Mouse (Mus musculus): Measurements from ENCODE around the gene Cd4. TPM values are rescaled to one million over a fixed set of nuclear protein-coding genes. Genes with fewer than 3 reads are reported as not detected.

The Cd4 gene
- polyA plus RNA-seq, 1 experiment from 2014 or later: 0.14 TPM

GRCm38 (mm10) chr6:124916695-124917517, 28.9 kb upstream of the Cd4 start:
- peak overlapping the region; percentile 82 for H3K4me2 ChIP-seq (ENCODE audit: low read depth, low read length)
- 2% methylated on average over 65 of the region's 67 CpGs for WGBS (ENCODE audit: insufficient replicate concordance)
- peak overlapping the region; percentile 89 for H3K27ac ChIP-seq (ENCODE audit: low read length)
- no peaks in the 10 kb centered on the region for H3K36me3 ChIP-seq (ENCODE audit: control insufficient read depth, insufficient read depth)
- H3K9me3 ChIP-seq (replicated peaks; ENCODE audit: control insufficient read depth, low read length): no peaks in the 10 kb centered on the region
- peak overlapping the region; percentile 68 for H3K9ac ChIP-seq (ENCODE audit: low read depth, low read length)
- peak overlapping the region; percentile 69 for H3K4me3 ChIP-seq (ENCODE audit: low read depth, low read length)
- H3K27me3 ChIP-seq (ENCODE audit: control insufficient read depth, insufficient read depth, low read depth, low read length): peaks cover 67% of the 10 kb centered on the region
- H3K4me1 ChIP-seq (ENCODE audit: control insufficient read depth, low read depth, low read length): peaks cover 12% of the 10 kb centered on the region
- peak; percentile 68 for ATAC-seq (ENCODE audit: low read depth)

DNA sequence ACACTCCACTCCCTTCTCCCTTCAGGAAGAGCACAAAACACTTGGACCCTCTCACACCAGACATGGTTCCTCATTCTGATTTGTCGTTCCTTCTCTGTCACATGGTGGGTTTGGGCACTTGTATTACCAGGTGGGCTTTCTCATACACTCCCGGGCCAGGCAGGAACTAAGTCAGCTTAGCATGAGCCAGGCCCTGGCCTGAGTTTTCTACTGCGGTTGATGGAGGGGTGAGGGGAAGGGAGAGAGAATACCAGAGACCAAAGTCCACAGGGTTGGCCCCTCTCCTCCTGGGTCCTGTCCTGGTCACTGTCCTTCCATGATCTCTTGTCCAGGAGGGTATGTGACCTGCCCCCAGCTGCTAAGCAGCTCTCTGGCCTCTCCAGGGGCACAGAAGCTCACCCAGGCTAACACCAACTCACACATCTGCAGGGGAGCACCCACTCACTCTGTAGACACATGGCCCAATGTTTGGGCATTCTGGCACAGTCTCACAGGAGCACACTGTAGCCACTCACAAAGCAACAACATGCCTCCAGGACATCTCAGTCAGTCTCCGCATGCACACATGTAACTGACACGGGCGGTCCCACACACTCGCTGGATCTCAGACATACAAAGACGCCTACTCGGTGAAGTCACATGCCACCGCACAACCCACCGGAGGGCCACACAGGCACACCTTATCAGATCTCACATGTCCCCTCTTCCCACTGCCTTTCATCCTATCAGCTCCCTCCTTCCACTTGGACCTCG, 28.1 kb upstream of the Cd4 start:
- peaks cover 12% of the 10 kb centered on the region for H3K4me1 ChIP-seq (ENCODE audit: control insufficient read depth, low read depth, low read length)
- H3K4me3 ChIP-seq (ENCODE audit: low read depth, low read length): peak overlapping the region; percentile 69
- H3K9ac ChIP-seq (ENCODE audit: low read depth, low read length): peak overlapping the region; percentile 68; the same call in 1 of the 2 replicates
- peaks cover 66% of the 10 kb centered on the region for H3K27me3 ChIP-seq (ENCODE audit: control insufficient read depth, insufficient read depth, low read depth, low read length)
- ATAC-seq (ENCODE audit: low read depth): no peak
- H3K36me3 ChIP-seq (ENCODE audit: control insufficient read depth, insufficient read depth): no peaks in the 10 kb centered on the region
- peak overlapping the region; percentile 82 for H3K4me2 ChIP-seq (ENCODE audit: low read depth, low read length)
- no peaks in the 10 kb centered on the region for H3K9me3 ChIP-seq (replicated peaks; ENCODE audit: control insufficient read depth, low read length)
- 22% methylated on average over 12 of the region's 12 CpGs for WGBS (ENCODE audit: insufficient replicate concordance)
- 0 out of 2 replicates have a peak overlapping the region, but pooled peaks have one; percentile 61 for H3K27ac ChIP-seq (ENCODE audit: low read length)

DNA sequence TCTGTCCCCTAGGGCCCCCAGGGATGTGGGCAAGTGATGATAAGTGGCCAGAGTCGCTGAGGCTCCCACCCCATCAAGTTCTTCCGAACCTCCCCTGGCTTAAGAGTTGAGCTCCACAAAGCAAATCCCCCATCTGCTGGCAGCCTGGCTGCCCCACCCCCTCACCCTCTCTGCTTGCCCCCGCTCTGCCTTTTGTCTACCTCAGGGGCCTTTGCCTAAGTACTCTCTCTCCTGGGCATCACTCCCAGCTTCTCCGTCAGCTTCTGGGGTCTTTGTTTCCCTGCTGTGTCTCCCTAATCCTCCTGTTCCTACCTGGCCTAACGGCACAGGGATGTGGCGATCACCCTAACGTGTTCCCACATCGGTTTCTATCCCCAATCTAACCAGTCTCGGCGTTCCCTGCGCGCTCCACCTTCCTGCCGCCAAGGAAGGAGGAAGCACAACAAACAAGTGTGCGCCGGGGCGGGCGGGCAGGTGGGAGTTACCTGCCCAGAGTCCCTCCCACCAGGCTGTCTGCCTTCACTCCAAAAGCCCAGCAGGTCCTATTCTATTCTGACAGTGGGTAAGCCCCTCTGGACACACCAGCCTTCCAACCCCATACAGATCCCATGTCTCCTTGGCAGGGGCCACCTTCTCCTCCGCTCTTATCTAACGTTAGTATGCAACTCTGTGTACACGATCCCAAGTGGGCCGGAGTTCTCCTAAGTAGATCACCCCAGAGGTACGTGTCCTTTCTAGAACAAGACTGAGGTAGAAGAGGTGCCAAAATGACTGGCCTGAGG, 27.3 kb upstream of the Cd4 start:
- no peak overlapping the region for H3K27ac ChIP-seq (ENCODE audit: low read length)
- H3K4me2 ChIP-seq (ENCODE audit: low read depth, low read length): peak overlapping the region; percentile 82
- H3K36me3 ChIP-seq (ENCODE audit: control insufficient read depth, insufficient read depth): no peaks in the 10 kb centered on the region
- no peak overlapping the region for H3K9ac ChIP-seq (ENCODE audit: low read depth, low read length)
- ATAC-seq (ENCODE audit: low read depth): no peak
- peaks cover 12% of the 10 kb centered on the region for H3K4me1 ChIP-seq (ENCODE audit: control insufficient read depth, low read depth, low read length)
- peak overlapping the region; percentile 69 for H3K4me3 ChIP-seq (ENCODE audit: low read depth, low read length)
- peaks cover 70% of the 10 kb centered on the region for H3K27me3 ChIP-seq (ENCODE audit: control insufficient read depth, insufficient read depth, low read depth, low read length)
- H3K9me3 ChIP-seq (replicated peaks; ENCODE audit: control insufficient read depth, low read length): no peaks in the 10 kb centered on the region
- WGBS (ENCODE audit: insufficient replicate concordance): 45% methylated on average over 22 of the region's 22 CpGs

GRCm38 (mm10) chr6:124914511-124914910, 26.5 kb upstream of the Cd4 start:
- Histone ChIP-seq H3K4me3 (ENCODE audit: low read depth, low read length) (no peak overlapping the region), H3K4me2 (ENCODE audit: low read depth, low read length) (no peak overlapping the region), H3K9me3 (replicated peaks; ENCODE audit: control insufficient read depth, low read length) (no peaks in the 10 kb centered on the region), H3K36me3 (ENCODE audit: control insufficient read depth, insufficient read depth) (no peaks in the 10 kb centered on the region), H3K27ac (ENCODE audit: low read length) (no peak overlapping the region), H3K4me1 (ENCODE audit: control insufficient read depth, low read depth, low read length) (peaks cover 12% of the 10 kb centered on the region), H3K27me3 (ENCODE audit: control insufficient read depth, insufficient read depth, low read depth, low read length) (peaks cover 70% of the 10 kb centered on the region), H3K9ac (ENCODE audit: low read depth, low read length) (no peak overlapping the region)
- ATAC-seq (ENCODE audit: low read depth): no peak
- WGBS (ENCODE audit: insufficient replicate concordance): 79% methylated on average over 7 of the region's 7 CpGs

DNA sequence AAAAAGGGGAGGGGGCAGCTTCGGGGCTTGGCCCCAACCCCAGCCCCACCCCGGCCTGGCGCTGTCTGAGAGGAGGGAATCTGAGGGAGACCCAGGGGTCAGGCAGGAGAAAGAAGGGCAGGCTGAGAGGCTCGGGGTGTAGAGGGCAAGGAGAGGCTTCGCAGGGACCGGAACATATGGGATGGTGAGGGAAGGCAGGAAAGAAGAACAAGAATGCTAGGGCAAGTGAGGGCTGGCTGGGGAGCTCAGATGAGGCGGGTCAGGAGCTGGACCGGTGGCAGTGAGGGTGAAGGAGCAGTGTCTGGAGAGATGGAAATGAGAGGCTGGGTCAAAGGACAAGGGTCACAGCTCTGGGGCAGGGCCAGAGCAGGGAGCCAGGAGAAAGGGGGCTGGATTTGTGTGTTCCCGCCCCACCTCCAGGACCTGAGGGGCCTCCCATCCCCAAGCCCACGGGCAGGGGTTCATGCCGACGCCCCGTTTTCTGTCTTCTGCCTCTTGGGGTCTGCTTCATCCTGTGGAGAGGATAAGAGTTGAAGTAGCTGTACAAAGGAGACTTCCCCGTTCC, 25.8 kb upstream of the Cd4 start:
- no peak for ATAC-seq (ENCODE audit: low read depth)
- Histone ChIP-seq H3K27me3 (ENCODE audit: control insufficient read depth, insufficient read depth, low read depth, low read length) (peaks cover 67% of the 10 kb centered on the region), H3K27ac (ENCODE audit: low read length) (no peak overlapping the region), H3K9ac (ENCODE audit: low read depth, low read length) (no peak overlapping the region), H3K4me3 (ENCODE audit: low read depth, low read length) (no peak overlapping the region), H3K9me3 (replicated peaks; ENCODE audit: control insufficient read depth, low read length) (no peaks in the 10 kb centered on the region), H3K4me2 (ENCODE audit: low read depth, low read length) (no peak overlapping the region), H3K4me1 (ENCODE audit: control insufficient read depth, low read depth, low read length) (peaks cover 12% of the 10 kb centered on the region), H3K36me3 (ENCODE audit: control insufficient read depth, insufficient read depth) (no peaks in the 10 kb centered on the region)
- whole genome bisulfite sequencing (ENCODE audit: insufficient replicate concordance): 62% methylated on average over 14 of the region's 14 CpGs

- no peak overlapping the region for H3K4me2 ChIP-seq (ENCODE audit: low read depth, low read length)
- WGBS (ENCODE audit: insufficient replicate concordance): 29% methylated on average over 6 of the region's 6 CpGs
- H3K4me1 ChIP-seq (ENCODE audit: control insufficient read depth, low read depth, low read length): peaks cover 10% of the 10 kb centered on the region
- no peak for ATAC-seq (ENCODE audit: low read depth)
- H3K4me3 ChIP-seq (ENCODE audit: low read depth, low read length): no peak overlapping the region
- peaks cover 61% of the 10 kb centered on the region for H3K27me3 ChIP-seq (ENCODE audit: control insufficient read depth, insufficient read depth, low read depth, low read length)
- H3K9me3 ChIP-seq (replicated peaks; ENCODE audit: control insufficient read depth, low read length): no peaks in the 10 kb centered on the region
- no peaks in the 10 kb centered on the region for H3K36me3 ChIP-seq (ENCODE audit: control insufficient read depth, insufficient read depth)
- no peak overlapping the region for H3K9ac ChIP-seq (ENCODE audit: low read depth, low read length)
- H3K27ac ChIP-seq (ENCODE audit: low read length): no peak overlapping the region
These were observed 25.2 kb upstream of the Cd4 start for GRCm38 (mm10) chr6:124913214-124913613.

GRCm38 (mm10) chr6:124911533-124912218, 23.7 kb upstream of the Cd4 start, which contains the start of gene Lag3:
TSS of gene Lag3 (minus strand) at chr6:124911705.
- Histone ChIP-seq H3K9ac (ENCODE audit: low read depth, low read length) (no peak within 1 kb of the TSS), H3K27ac (ENCODE audit: low read length) (no peak within 1 kb of the TSS), H3K4me3 (ENCODE audit: low read depth, low read length) (no peak within 1 kb of the TSS), H3K27me3 (ENCODE audit: control insufficient read depth, insufficient read depth, low read depth, low read length) (peaks cover 45% of the 10 kb centered on the region), H3K4me1 (ENCODE audit: control insufficient read depth, low read depth, low read length) (peaks cover 7% of the 10 kb centered on the region), H3K9me3 (replicated peaks; ENCODE audit: control insufficient read depth, low read length) (no peaks in the 10 kb centered on the region), H3K36me3 (ENCODE audit: control insufficient read depth, insufficient read depth) (no peaks in the 10 kb centered on the region), H3K4me2 (ENCODE audit: low read depth, low read length) (no peak within 1 kb of the TSS)
- no peak for ATAC-seq (ENCODE audit: low read depth)
- WGBS (ENCODE audit: insufficient replicate concordance): 17% methylated on average over 12 of the region's 13 CpGs

- Histone ChIP-seq H3K4me1 (ENCODE audit: control insufficient read depth, low read depth, low read length) (peaks cover 7% of the 10 kb centered on the region), H3K9ac (ENCODE audit: low read depth, low read length) (no peak overlapping the region), H3K36me3 (ENCODE audit: control insufficient read depth, insufficient read depth) (no peaks in the 10 kb centered on the region), H3K4me2 (ENCODE audit: low read depth, low read length) (no peak overlapping the region), H3K27me3 (ENCODE audit: control insufficient read depth, insufficient read depth, low read depth, low read length) (peaks cover 29% of the 10 kb centered on the region), H3K27ac (ENCODE audit: low read length) (no peak overlapping the region), H3K4me3 (ENCODE audit: low read depth, low read length) (no peak overlapping the region), H3K9me3 (replicated peaks; ENCODE audit: control insufficient read depth, low read length) (no peaks in the 10 kb centered on the region)
- WGBS (ENCODE audit: insufficient replicate concordance): 2% methylated on average over 32 of the region's 32 CpGs
- ATAC-seq (ENCODE audit: low read depth): no peak
These were observed 22.0 kb upstream of the Cd4 start for GRCm38 (mm10) chr6:124910032-124910431.
